Mouse (Mus musculus) left cerebral cortex, adult 2 months (tissue): Measurements from ENCODE around the gene Apoa1. TPM values are rescaled to one million over a fixed set of nuclear protein-coding genes. Genes with fewer than 3 reads are reported as not detected.

Source experiments
- DNase-seq, 2 experiments: peaks; one replicate each; pipeline ENCODE4 v3.0.0; 2021 to 2022; ENCODE audit warnings: low spot score in 2 of 2, mixed read lengths in 1 of 2; ENCODE audit errors: extremely low spot score in 1 of 2
- H3K27ac ChIP-seq: fragments of 200-600 bp; 2 replicates; pipeline ENCODE4 v1.8.1; 2022
- H3K4me3 ChIP-seq: fragments of 200-600 bp; 2 replicates; pipeline ENCODE4 v1.8.1; 2022
- CTCF ChIP-seq: fragments of 200-600 bp; IDR thresholded peaks from 2 replicates; pipeline ENCODE4 v1.8.1; 2022; ENCODE audit warnings: antibody characterized with exemption, mild to moderate bottlenecking, moderate library complexity
- intact Hi-C: fragments of 180-260 bp; cut with DNase I; formaldehyde crosslinking; loops from one replicate; pipeline ENCODE4 v1.15.1; 2025
- total RNA-seq, 2 experiments: library from RNA; stranded (reverse); gene quantifications; 2 replicates each; pipeline ENCODE4 v1.2.3; 2021

The Apoa1 gene
- total RNA-seq, 2 experiments from 2014 or later, result not detected

DNA sequence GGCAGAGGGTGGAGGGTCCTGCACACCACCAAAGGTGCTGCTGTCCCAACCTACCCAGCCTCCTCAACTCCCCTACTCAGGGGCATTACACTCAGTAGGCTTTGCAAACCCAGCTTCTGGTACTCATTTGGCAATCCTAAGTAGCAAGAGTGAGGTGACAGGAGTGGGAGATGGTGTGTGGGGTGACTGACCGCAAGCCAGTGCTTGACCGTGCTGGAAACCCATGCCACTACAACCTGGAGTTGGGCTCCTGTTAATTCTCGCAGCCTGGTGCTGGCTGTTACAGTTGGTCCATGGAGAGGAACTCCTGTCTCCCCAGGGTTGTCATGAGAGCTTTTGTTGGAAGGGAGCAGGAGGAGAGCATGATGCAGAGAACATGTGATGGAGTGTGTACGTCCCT is 42.4 kb downstream of the Apoa1 start:
- intact Hi-C loops, result no loop called here
- no peak for TF ChIP-seq CTCF
- no peak overlapping the region for H3K4me3 ChIP-seq
- no peak overlapping the region for H3K27ac ChIP-seq
- DNase-seq, result no peak

- intact Hi-C loops, result no loop called here
- no peak overlapping the region for H3K27ac ChIP-seq
- no peak overlapping the region for H3K4me3 ChIP-seq
- no peak for TF ChIP-seq CTCF
- DNase-seq, result no peak
Observed at GRCm38 (mm10) chr9:46272070-46272469, 43.7 kb downstream of the Apoa1 start.

- peak; percentile 85 to 86 for DNase-seq
- peak within 1 kb of the TSS; percentile 63 for H3K27ac ChIP-seq
- H3K4me3 ChIP-seq, result peak within 1 kb of the TSS; percentile 57
- intact Hi-C loops, result loop anchor here (1.0 kb wide), 1 partner anchor 9 kb away; no protein-coding TSS in a partner anchor
- peak; percentile 48 for TF ChIP-seq CTCF
Observed at GRCm38 (mm10) chr9:46272677-46273454, 44.5 kb downstream of the Apoa1 start, which contains the start of gene Zpr1. Zpr1 (plus strand) TSS chr9:46273064.

DNA sequence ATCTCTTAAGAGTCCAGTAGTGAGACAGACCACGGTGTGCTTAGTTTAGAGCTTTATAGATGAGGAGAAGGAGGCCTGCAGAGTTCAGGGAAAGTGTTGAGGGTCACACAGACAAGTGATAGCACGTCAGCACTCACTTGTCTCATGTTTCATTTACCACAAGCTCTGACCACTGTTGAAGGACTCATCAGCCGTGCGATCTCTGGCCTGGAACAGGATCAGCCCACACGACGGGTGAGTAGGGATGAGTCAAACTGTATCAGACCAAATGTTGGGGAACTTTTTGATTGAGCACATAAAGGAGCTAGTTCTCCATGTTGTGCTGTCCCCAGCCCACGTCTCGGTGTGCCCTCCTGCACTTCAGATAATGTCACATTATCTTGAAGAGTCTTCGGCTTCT is 46.1 kb downstream of the Apoa1 start:
- no peak for TF ChIP-seq CTCF
- H3K4me3 ChIP-seq, result no peak overlapping the region
- intact Hi-C loops, result no loop called here
- no peak for DNase-seq
- no peak overlapping the region for H3K27ac ChIP-seq

Other genes starting within 250 kb of the Apoa1 start
- gene Pafah1b2, start 215.9 kb upstream of the Apoa1 start, total RNA-seq, result 100 to 1,000 TPM; 193 to 215 TPM
- gene Sik3, start 215.8 kb upstream of the Apoa1 start, total RNA-seq, result 100 to 1,000 TPM; 122 to 127 TPM
- 1 to 10 TPM; 1.2 to 2.1 TPM for gene Apoc3, start 7.1 kb downstream of the Apoa1 start, total RNA-seq
- gene Apoa4, start 12.1 kb downstream of the Apoa1 start, total RNA-seq, result not detected
- gene Apoa5, start 40.1 kb downstream of the Apoa1 start, total RNA-seq, result not detected
- gene Zpr1, start 44.5 kb downstream of the Apoa1 start, total RNA-seq, result 10 to 100 TPM; 38.6 to 38.9 TPM
- 10 to 100 TPM; 10.4 to 11.0 TPM for gene Bud13, start 54.4 kb downstream of the Apoa1 start, total RNA-seq
- not detected for gene 4931429L15Rik, start 91.4 kb downstream of the Apoa1 start, total RNA-seq